Mouse (Mus musculus) lung, postnatal 10 days (tissue): ENCODE data around the gene Gdf2.

Experiments used
- DNase-seq: peaks from one replicate; pipeline ENCODE4 v3.0.0; 2021

Gdf2 gene

GRCm38 (mm10) chr14:33940739-33941138 lies at the start of gene Gdf2:
TSS of gene Gdf2 (plus strand) at chr14:33941039.
- no peak for DNase-seq

- no peak for DNase-seq
Measured at GRCm38 (mm10) chr14:33891507-33891906, 49.3 kb upstream of the Gdf2 start.

- DNase-seq: no peak
Measured at GRCm38 (mm10) chr14:33895777-33896176, 45.1 kb upstream of the Gdf2 start.

GRCm38 (mm10) chr14:33896628-33897300 lies 44.1 kb upstream of the Gdf2 start:
- peak; percentile 45 for DNase-seq

- no peak for DNase-seq
Measured at GRCm38 (mm10) chr14:33902783-33903182, 38.1 kb upstream of the Gdf2 start.

- DNase-seq: no peak
Measured at GRCm38 (mm10) chr14:33903199-33903598, 37.6 kb upstream of the Gdf2 start.

- no peak for DNase-seq
Measured at GRCm38 (mm10) chr14:33904851-33905250, 36.0 kb upstream of the Gdf2 start.

GRCm38 (mm10) chr14:33913727-33914126 lies 27.1 kb upstream of the Gdf2 start:
- peak; percentile 84 for DNase-seq

GRCm38 (mm10) chr14:33914206-33914605 lies 26.6 kb upstream of the Gdf2 start:
- DNase-seq: no peak

GRCm38 (mm10) chr14:33920727-33921559 lies 19.9 kb upstream of the Gdf2 start:
- no peak for DNase-seq

- no peak for DNase-seq
Measured at GRCm38 (mm10) chr14:33922771-33923167, 18.1 kb upstream of the Gdf2 start.

- peak; percentile 66 for DNase-seq
Measured at GRCm38 (mm10) chr14:33923168-33924070, 17.4 kb upstream of the Gdf2 start, which contains the start of gene Gdf10. TSS of gene Gdf10 (plus strand) at chr14:33923587.

GRCm38 (mm10) chr14:33931853-33932252 lies 9.0 kb upstream of the Gdf2 start:
- DNase-seq: no peak

GRCm38 (mm10) chr14:33932935-33933703 lies 7.7 kb upstream of the Gdf2 start:
- DNase-seq: peak; percentile 72

- DNase-seq: peak; percentile 66
Measured at GRCm38 (mm10) chr14:33933778-33934317, 7.0 kb upstream of the Gdf2 start.

GRCm38 (mm10) chr14:33939117-33939516 lies 1.7 kb upstream of the Gdf2 start:
- peak; percentile 79 for DNase-seq

GRCm38 (mm10) chr14:33942222-33942621 lies 1.4 kb downstream of the Gdf2 start:
- DNase-seq: no peak

GRCm38 (mm10) chr14:33946125-33946524 lies 5.3 kb downstream of the Gdf2 start:
- DNase-seq: no peak

GRCm38 (mm10) chr14:33952233-33952981 lies 11.6 kb downstream of the Gdf2 start:
- DNase-seq: no peak

- DNase-seq: no peak
Measured at GRCm38 (mm10) chr14:33953761-33954160, 12.9 kb downstream of the Gdf2 start, which contains the start of gene Rbp3. TSS of gene Rbp3 (plus strand) at chr14:33954003.

- no peak for DNase-seq
Measured at GRCm38 (mm10) chr14:33956055-33956454, 15.2 kb downstream of the Gdf2 start.
